Mouse (Mus musculus): ENCODE results near the gene Kcnip3. TPM values are rescaled to one million over a fixed set of nuclear protein-coding genes. Genes with fewer than 3 reads are reported as not detected.

The Kcnip3 gene
- polyA plus RNA-seq, 1 experiment from 2014 or later = 2.0 TPM

- no peaks in the 10 kb centered on the region for H3K36me3 ChIP-seq (ENCODE audit: control insufficient read depth, insufficient read depth)
- peak; percentile 73; the same call in 1 of the 2 replicates for ATAC-seq (replicated peaks; ENCODE audit: extremely low read depth, insufficient read depth, low FRiP score)
Observed at GRCm38 (mm10) chr2:127462314-127462713, 59.6 kb downstream of the Kcnip3 start.

GRCm38 (mm10) chr2:127461351-127461750 lies 60.5 kb downstream of the Kcnip3 start:
- WGBS = 28% methylated on average over 9 of the region's 9 CpGs
- no peak overlapping the region for H3K4me2 ChIP-seq (ENCODE audit: low read depth, low read length)
- H3K27ac ChIP-seq (ENCODE audit: low read length) = no peak overlapping the region
- H3K27me3 ChIP-seq (ENCODE audit: control insufficient read depth, insufficient read depth, low read length) = 0 out of 2 replicates have a peak, but pooled peaks cover 7% of the 10 kb centered on the region
- no peak overlapping the region for H3K9ac ChIP-seq (ENCODE audit: low read length)
- H3K4me1 ChIP-seq (ENCODE audit: control insufficient read depth, insufficient read depth, low read length) = peaks cover 14% of the 10 kb centered on the region; the same call in 1 of the 2 replicates
- no peaks in the 10 kb centered on the region for H3K9me3 ChIP-seq (replicated peaks; ENCODE audit: control insufficient read depth, low read length)
- no peak for ATAC-seq (replicated peaks; ENCODE audit: extremely low read depth, insufficient read depth, low FRiP score)
- H3K4me3 ChIP-seq (ENCODE audit: low read length) = no peak overlapping the region
- H3K36me3 ChIP-seq (ENCODE audit: control insufficient read depth, insufficient read depth) = no peaks in the 10 kb centered on the region

More at GRCm38 (mm10) chr2:127462314-127462713, 59.6 kb downstream of the Kcnip3 start:
- Histone ChIP-seq H3K4me1 (ENCODE audit: control insufficient read depth, insufficient read depth, low read length) (peaks cover 14% of the 10 kb centered on the region; the same call in 1 of the 2 replicates), H3K27me3 (ENCODE audit: control insufficient read depth, insufficient read depth, low read length) (0 out of 2 replicates have a peak, but pooled peaks cover 7% of the 10 kb centered on the region), H3K27ac (ENCODE audit: low read length) (no peak overlapping the region), H3K9me3 (replicated peaks; ENCODE audit: control insufficient read depth, low read length) (no peaks in the 10 kb centered on the region), H3K4me2 (ENCODE audit: low read depth, low read length) (no peak overlapping the region), H3K9ac (ENCODE audit: low read length) (no peak overlapping the region), H3K4me3 (ENCODE audit: low read length) (no peak overlapping the region)
- WGBS = 6% methylated on average over 8 of the region's 8 CpGs

GRCm38 (mm10) chr2:127459341-127459740 lies 62.6 kb downstream of the Kcnip3 start:
- Histone ChIP-seq H3K36me3 (ENCODE audit: control insufficient read depth, insufficient read depth) (no peaks in the 10 kb centered on the region), H3K4me1 (ENCODE audit: control insufficient read depth, insufficient read depth, low read length) (peaks cover 11% of the 10 kb centered on the region; the same call in 1 of the 2 replicates), H3K4me2 (ENCODE audit: low read depth, low read length) (no peak overlapping the region), H3K9ac (ENCODE audit: low read length) (no peak overlapping the region), H3K27me3 (ENCODE audit: control insufficient read depth, insufficient read depth, low read length) (0 out of 2 replicates have a peak, but pooled peaks cover 7% of the 10 kb centered on the region), H3K9me3 (replicated peaks; ENCODE audit: control insufficient read depth, low read length) (no peaks in the 10 kb centered on the region), H3K4me3 (ENCODE audit: low read length) (no peak overlapping the region), H3K27ac (ENCODE audit: low read length) (no peak overlapping the region)
- 63% methylated on average over 2 of the region's 2 CpGs for WGBS
- ATAC-seq (replicated peaks; ENCODE audit: extremely low read depth, insufficient read depth, low FRiP score) = no peak

- Histone ChIP-seq H3K4me1 (ENCODE audit: control insufficient read depth, insufficient read depth, low read length) (0 out of 2 replicates have a peak, but pooled peaks cover 3% of the 10 kb centered on the region), H3K27ac (ENCODE audit: low read length) (no peak overlapping the region), H3K9ac (ENCODE audit: low read length) (no peak overlapping the region), H3K4me3 (ENCODE audit: low read length) (no peak overlapping the region), H3K9me3 (replicated peaks; ENCODE audit: control insufficient read depth, low read length) (no peaks in the 10 kb centered on the region), H3K27me3 (ENCODE audit: control insufficient read depth, insufficient read depth, low read length) (peaks cover 7% of the 10 kb centered on the region; the same call in 1 of the 2 replicates), H3K4me2 (ENCODE audit: low read depth, low read length) (no peak overlapping the region), H3K36me3 (ENCODE audit: control insufficient read depth, insufficient read depth) (no peaks in the 10 kb centered on the region)
- ATAC-seq (replicated peaks; ENCODE audit: extremely low read depth, insufficient read depth, low FRiP score) = no peak
- WGBS = 6% methylated on average over 5 of the region's 5 CpGs
Observed at GRCm38 (mm10) chr2:127453764-127454163, 68.1 kb downstream of the Kcnip3 start.

GRCm38 (mm10) chr2:127453141-127453540 lies 68.8 kb downstream of the Kcnip3 start:
- no peak overlapping the region for H3K4me2 ChIP-seq (ENCODE audit: low read depth, low read length)
- WGBS = 76% methylated on average over 9 of the region's 9 CpGs
- no peak overlapping the region for H3K4me3 ChIP-seq (ENCODE audit: low read length)
- peaks cover 6% of the 10 kb centered on the region; the same call in 1 of the 2 replicates for H3K27me3 ChIP-seq (ENCODE audit: control insufficient read depth, insufficient read depth, low read length)
- ATAC-seq (replicated peaks; ENCODE audit: extremely low read depth, insufficient read depth, low FRiP score) = no peak
- no peaks in the 10 kb centered on the region for H3K36me3 ChIP-seq (ENCODE audit: control insufficient read depth, insufficient read depth)
- no peak overlapping the region for H3K27ac ChIP-seq (ENCODE audit: low read length)
- H3K4me1 ChIP-seq (ENCODE audit: control insufficient read depth, insufficient read depth, low read length) = 0 out of 2 replicates have a peak, but pooled peaks cover 3% of the 10 kb centered on the region
- H3K9me3 ChIP-seq (replicated peaks; ENCODE audit: control insufficient read depth, low read length) = no peaks in the 10 kb centered on the region
- no peak overlapping the region for H3K9ac ChIP-seq (ENCODE audit: low read length)

GRCm38 (mm10) chr2:127451748-127452147 lies 70.1 kb downstream of the Kcnip3 start:
- no peaks in the 10 kb centered on the region for H3K9me3 ChIP-seq (replicated peaks; ENCODE audit: control insufficient read depth, low read length)
- H3K4me2 ChIP-seq (ENCODE audit: low read depth, low read length) = no peak overlapping the region
- no peak for ATAC-seq (replicated peaks; ENCODE audit: extremely low read depth, insufficient read depth, low FRiP score)
- H3K36me3 ChIP-seq (ENCODE audit: control insufficient read depth, insufficient read depth) = no peaks in the 10 kb centered on the region
- H3K9ac ChIP-seq (ENCODE audit: low read length) = no peak overlapping the region
- H3K27ac ChIP-seq (ENCODE audit: low read length) = no peak overlapping the region
- H3K4me3 ChIP-seq (ENCODE audit: low read length) = no peak overlapping the region
- peaks cover 6% of the 10 kb centered on the region; the same call in 1 of the 2 replicates for H3K27me3 ChIP-seq (ENCODE audit: control insufficient read depth, insufficient read depth, low read length)
- 9% methylated on average over 6 of the region's 6 CpGs for WGBS
- 0 out of 2 replicates have a peak, but pooled peaks cover 3% of the 10 kb centered on the region for H3K4me1 ChIP-seq (ENCODE audit: control insufficient read depth, insufficient read depth, low read length)

GRCm38 (mm10) chr2:127449691-127450090 lies 72.2 kb downstream of the Kcnip3 start:
- Histone ChIP-seq H3K36me3 (ENCODE audit: control insufficient read depth, insufficient read depth) (no peaks in the 10 kb centered on the region), H3K9me3 (replicated peaks; ENCODE audit: control insufficient read depth, low read length) (no peaks in the 10 kb centered on the region), H3K4me1 (ENCODE audit: control insufficient read depth, insufficient read depth, low read length) (peaks cover 4% of the 10 kb centered on the region), H3K27ac (ENCODE audit: low read length) (no peak overlapping the region), H3K4me3 (ENCODE audit: low read length) (no peak overlapping the region), H3K9ac (ENCODE audit: low read length) (no peak overlapping the region), H3K4me2 (ENCODE audit: low read depth, low read length) (no peak overlapping the region), H3K27me3 (ENCODE audit: control insufficient read depth, insufficient read depth, low read length) (peaks cover 6% of the 10 kb centered on the region; the same call in 1 of the 2 replicates)
- 29% methylated on average over 7 of the region's 7 CpGs for WGBS
- no peak for ATAC-seq (replicated peaks; ENCODE audit: extremely low read depth, insufficient read depth, low FRiP score)

GRCm38 (mm10) chr2:127446847-127447246 lies 75.0 kb downstream of the Kcnip3 start:
- H3K9ac ChIP-seq (ENCODE audit: low read length) = no peak overlapping the region
- H3K9me3 ChIP-seq (replicated peaks; ENCODE audit: control insufficient read depth, low read length) = no peaks in the 10 kb centered on the region
- H3K4me2 ChIP-seq (ENCODE audit: low read depth, low read length) = no peak overlapping the region
- peaks cover 10% of the 10 kb centered on the region for H3K4me1 ChIP-seq (ENCODE audit: control insufficient read depth, insufficient read depth, low read length)
- H3K4me3 ChIP-seq (ENCODE audit: low read length) = no peak overlapping the region
- no peaks in the 10 kb centered on the region for H3K27me3 ChIP-seq (ENCODE audit: control insufficient read depth, insufficient read depth, low read length)
- no peak for ATAC-seq (replicated peaks; ENCODE audit: extremely low read depth, insufficient read depth, low FRiP score)
- 12% methylated on average over 3 of the region's 3 CpGs for WGBS
- H3K27ac ChIP-seq (ENCODE audit: low read length) = no peak overlapping the region
- H3K36me3 ChIP-seq (ENCODE audit: control insufficient read depth, insufficient read depth) = no peaks in the 10 kb centered on the region

GRCm38 (mm10) chr2:127444055-127444789 lies 77.7 kb downstream of the Kcnip3 start, which contains the start of gene Fahd2a:
Fahd2a (minus strand) TSS chr2:127444565.
- Histone ChIP-seq H3K4me3 (ENCODE audit: low read length) (peak within 1 kb of the TSS; percentile 77), H3K4me1 (ENCODE audit: control insufficient read depth, insufficient read depth, low read length) (peaks cover 7% of the 10 kb centered on the region), H3K36me3 (ENCODE audit: control insufficient read depth, insufficient read depth) (no peaks in the 10 kb centered on the region), H3K27ac (ENCODE audit: low read length) (peak within 1 kb of the TSS; percentile 26; the same call in 1 of the 2 replicates), H3K9me3 (replicated peaks; ENCODE audit: control insufficient read depth, low read length) (no peaks in the 10 kb centered on the region), H3K9ac (ENCODE audit: low read length) (peak within 1 kb of the TSS; percentile 79), H3K27me3 (ENCODE audit: control insufficient read depth, insufficient read depth, low read length) (no peaks in the 10 kb centered on the region), H3K4me2 (ENCODE audit: low read depth, low read length) (peak within 1 kb of the TSS; percentile 79)
- WGBS = 2% methylated on average over 37 of the region's 37 CpGs
- ATAC-seq (replicated peaks; ENCODE audit: extremely low read depth, insufficient read depth, low FRiP score) = peak; percentile 76

Measured in heart, embryonic 16.5 days (tissue).